Mouse (Mus musculus) MEL (cell line): ENCODE measurements around the gene Grm7. TPM values are rescaled to one million over a fixed set of nuclear protein-coding genes. Genes with fewer than 3 reads are reported as not detected.

Source experiments
- DNase-seq: peaks from one replicate; pipeline ENCODE4 v3.0.0; 2011; ENCODE audit warnings: low read depth, low spot score
- H3K27ac ChIP-seq: 2 replicates; pipeline ENCODE4 v1.5.1; 2012; ENCODE audit warnings: low read depth, mild to moderate bottlenecking, control low read depth, low read length, moderate library complexity; ENCODE audit not compliant: control insufficient read depth
- H3K27me3 ChIP-seq, 2 experiments: fragments of 150-350 bp in 1 of 2; sonication (generic) in 1 of 2; 2 replicates each; pipeline ENCODE4 v1.6.1; 2012; ENCODE audit warnings: low read length in 2 of 2, mild to moderate bottlenecking in 2 of 2, improper control_type of control experiment in 1 of 2, moderate library complexity in 1 of 2; ENCODE audit not compliant: insufficient read depth in 2 of 2, control insufficient read depth in 1 of 2
- H3K36me3 ChIP-seq, 2 experiments: 2 replicates each; pipeline ENCODE4 v1.6.1; 2012 to 2014; ENCODE audit warnings: low read length in 2 of 2, improper control_type of control experiment in 1 of 2, inconsistent platforms in 1 of 2, mild to moderate bottlenecking in 1 of 2; ENCODE audit not compliant: insufficient read depth in 2 of 2, control insufficient read depth in 1 of 2
- H3K4me1 ChIP-seq, 2 experiments: fragments of 150-350 bp in 1 of 2; sonication (generic) in 1 of 2; 2 replicates each; pipeline ENCODE4 v1.6.1; 2012; ENCODE audit warnings: low read length in 2 of 2, improper control_type of control experiment in 1 of 2, mild to moderate bottlenecking in 1 of 2; ENCODE audit not compliant: insufficient read depth in 2 of 2, control insufficient read depth in 1 of 2
- H3K4me3 ChIP-seq, 2 experiments: fragments of 150-350 bp in 1 of 2; sonication (generic) in 1 of 2; 2 replicates each; pipeline ENCODE4 v1.5.1; 2012; ENCODE audit warnings: low read depth in 2 of 2, low read length in 2 of 2, mild to moderate bottlenecking in 2 of 2, moderate library complexity in 2 of 2, control low read depth in 1 of 2, improper control_type of control experiment in 1 of 2; ENCODE audit not compliant: control insufficient read depth in 1 of 2, insufficient read depth in 1 of 2
- H3K79me2 ChIP-seq: 2 replicates; pipeline ENCODE4 v1.6.1; 2012; ENCODE audit warnings: mild to moderate bottlenecking, low read length, moderate library complexity; ENCODE audit not compliant: control insufficient read depth, poor library complexity, insufficient read depth
- H3K9ac ChIP-seq: 2 replicates; pipeline ENCODE4 v1.6.1; 2012; ENCODE audit warnings: low read depth, mild to moderate bottlenecking, control low read depth, low read length, moderate library complexity; ENCODE audit not compliant: control insufficient read depth, poor library complexity, severe bottlenecking
- H3K9me3 ChIP-seq: fragments of 150-350 bp; sonication (generic); replicated peaks from 2 replicates; pipeline ENCODE4 v1.6.1; 2012; ENCODE audit warnings: mild to moderate bottlenecking, low read length, improper control_type of control experiment, moderate library complexity; ENCODE audit not compliant: insufficient read depth
- E2F4 ChIP-seq: IDR thresholded peaks from 2 replicates; pipeline ENCODE4 v1.6.1; 2011; ENCODE audit warnings: low read depth, low read length, improper control_type of control experiment, borderline replicate concordance
- ELF1 ChIP-seq: IDR thresholded peaks from 2 replicates; pipeline ENCODE4 v1.6.1; 2014; ENCODE audit warnings: low read depth, mild to moderate bottlenecking, inconsistent platforms, low read length, improper control_type of control experiment, moderate library complexity
- GABPA ChIP-seq: IDR thresholded peaks from 2 replicates; pipeline ENCODE4 v1.6.1; 2012; ENCODE audit warnings: low read depth, mild to moderate bottlenecking, inconsistent platforms, low read length, improper control_type of control experiment, moderate library complexity
- HCFC1 ChIP-seq: IDR thresholded peaks from 2 replicates; pipeline ENCODE4 v1.6.1; 2012; ENCODE audit warnings: low read depth, mild to moderate bottlenecking, inconsistent platforms, low read length, improper control_type of control experiment, moderate library complexity
- JUND ChIP-seq: IDR thresholded peaks from 2 replicates; pipeline ENCODE4 v1.6.1; 2011; ENCODE audit warnings: low read depth, mild to moderate bottlenecking, improper control_type of control experiment, low read length
- KAT2A ChIP-seq: conservative IDR thresholded peaks from 2 replicates; pipeline ENCODE4 v1.6.1; 2012; ENCODE audit warnings: low read depth, low read length, improper control_type of control experiment, inconsistent platforms
- MAFK ChIP-seq: IDR thresholded peaks from 2 replicates; pipeline ENCODE4 v1.6.1; 2011; ENCODE audit warnings: low read depth, mild to moderate bottlenecking, low read length, improper control_type of control experiment, borderline replicate concordance
- MAZ ChIP-seq: IDR thresholded peaks from 2 replicates; pipeline ENCODE4 v1.6.1; 2012; ENCODE audit warnings: low read depth, mild to moderate bottlenecking, inconsistent platforms, low read length, improper control_type of control experiment
- MEF2A ChIP-seq: IDR thresholded peaks from 2 replicates; pipeline ENCODE4 v1.6.1; 2014; ENCODE audit warnings: low read depth, mild to moderate bottlenecking, inconsistent platforms, low read length, improper control_type of control experiment; ENCODE audit not compliant: poor library complexity, insufficient replicate concordance, severe bottlenecking; ENCODE audit errors: extremely low read depth
- MXI1 ChIP-seq: IDR thresholded peaks from 2 replicates; pipeline ENCODE4 v1.6.1; 2011; ENCODE audit warnings: mild to moderate bottlenecking, low read depth, low read length, improper control_type of control experiment
- NRF1 ChIP-seq: IDR thresholded peaks from 2 replicates; pipeline ENCODE4 v1.6.1; 2014; ENCODE audit warnings: low read depth, mild to moderate bottlenecking, inconsistent platforms, low read length, improper control_type of control experiment, moderate library complexity; ENCODE audit not compliant: poor library complexity, insufficient read depth, severe bottlenecking
- POLR2AphosphoS2 ChIP-seq: IDR thresholded peaks from 2 replicates; pipeline ENCODE4 v1.6.1; 2011; ENCODE audit warnings: low read length, improper control_type of control experiment
- POLR2AphosphoS5 ChIP-seq: IDR thresholded peaks from 2 replicates; pipeline ENCODE4 v1.6.1; 2012; ENCODE audit warnings: low read depth, borderline replicate concordance, mild to moderate bottlenecking, inconsistent platforms, low read length, moderate library complexity, mixed read lengths
- SIN3A ChIP-seq: IDR thresholded peaks from 2 replicates; pipeline ENCODE4 v1.6.1; 2012; ENCODE audit warnings: low read length, improper control_type of control experiment, inconsistent platforms
- TBP ChIP-seq: IDR thresholded peaks from 2 replicates; pipeline ENCODE4 v1.8.0; 2011; ENCODE audit warnings: low read depth, low read length, improper control_type of control experiment
- TCF12 ChIP-seq: IDR thresholded peaks from 2 replicates; pipeline ENCODE4 v1.6.1; 2014; ENCODE audit warnings: low read depth, mild to moderate bottlenecking, inconsistent platforms, low read length, improper control_type of control experiment, moderate library complexity
- UBTF ChIP-seq: IDR thresholded peaks from 2 replicates; pipeline ENCODE4 v1.6.1; 2012; ENCODE audit warnings: low read depth, mild to moderate bottlenecking, inconsistent platforms, low read length, improper control_type of control experiment, moderate library complexity, borderline replicate concordance; ENCODE audit not compliant: insufficient read depth
- USF2 ChIP-seq, 2 experiments: IDR thresholded peaks; 2 replicates each; pipeline ENCODE4 v1.6.1; 2011 to 2012; ENCODE audit warnings: improper control_type of control experiment in 2 of 2, low read length in 2 of 2, borderline replicate concordance in 1 of 2, inconsistent platforms in 1 of 2, low read depth in 1 of 2, mild to moderate bottlenecking in 1 of 2; ENCODE audit not compliant: insufficient read depth in 1 of 2
- ZC3H11A ChIP-seq: IDR thresholded peaks from 2 replicates; pipeline ENCODE4 v1.6.1; 2012; ENCODE audit warnings: low read depth, mild to moderate bottlenecking, inconsistent platforms, low read length, improper control_type of control experiment
- ZMIZ1 ChIP-seq: IDR thresholded peaks from 2 replicates; pipeline ENCODE4 v1.6.1; 2012; ENCODE audit warnings: low read depth, mild to moderate bottlenecking, inconsistent platforms, low read length, improper control_type of control experiment, moderate library complexity
- ZNF384 ChIP-seq: IDR thresholded peaks from 2 replicates; pipeline ENCODE4 v1.6.1; 2012; ENCODE audit warnings: low read depth, mild to moderate bottlenecking, inconsistent platforms, low read length, improper control_type of control experiment
- polyA plus RNA-seq, 2 experiments: library from polyadenylated mRNA; stranded (reverse) in 1 of 2; unstranded in 1 of 2; fragments of >175 nt in 1 of 2; fragments of >200 nt in 1 of 2; gene quantifications; 2 replicates each; pipeline versions ENCODE4 v1.2.1 to v1.2.4; 2012; ENCODE audit warnings: low replicate concordance in 2 of 2, low read depth in 1 of 2; ENCODE audit not compliant: insufficient read length in 2 of 2, insufficient read depth in 1 of 2, missing spikeins in 1 of 2
- total RNA-seq: library from RNA; depleted of rRNA; stranded (reverse); fragments of 300-350 nt; gene quantifications from 2 replicates; pipeline ENCODE4 v1.2.3, GENCODE M21; 2012

Gene Grm7
- total and polyA plus RNA-seq, 3 experiments: not detected

DNA sequence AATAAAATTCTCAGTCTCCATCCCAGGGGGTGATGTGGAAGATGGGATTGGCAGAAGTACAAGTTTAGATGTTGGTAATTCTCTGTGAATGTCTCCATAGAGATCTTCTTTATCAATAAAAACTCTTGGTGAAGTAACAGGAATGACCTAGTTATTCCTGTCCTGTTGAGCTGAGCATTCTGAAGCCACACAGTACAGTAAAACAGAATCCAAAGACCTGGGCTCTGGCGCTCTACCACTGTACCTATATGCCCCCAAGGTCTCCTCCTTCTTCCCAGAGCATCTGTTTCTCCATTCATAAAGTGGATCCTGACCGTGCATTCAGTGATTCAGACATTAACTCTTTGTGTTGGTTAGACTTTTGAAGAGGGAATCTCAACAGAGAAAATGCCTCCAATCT lies 735.3 kb downstream of the Grm7 start:
- H3K9ac ChIP-seq: no peak overlapping the region
- TF ChIP-seq MAFK (no peak), ELF1 (no peak), ZC3H11A (no peak), MAZ (no peak), GABPA (no peak), MXI1 (no peak), E2F4 (no peak), ZMIZ1 (no peak), TCF12 (no peak), ZNF384 (no peak), NRF1 (no peak), POLR2AphosphoS2 (no peak), MEF2A (no peak), USF2 (IDR thresholded peaks at IDR 0.05; ENCODE audit: borderline replicate concordance in 1 of 2, insufficient read depth in 1 of 2, low read depth in 1 of 2, low read length in 2 of 2) (no peak), TBP (no peak)
- H3K27ac ChIP-seq: no peak overlapping the region
- no peaks in the 10 kb centered on the region for H3K4me1 ChIP-seq
- no peaks in the 10 kb centered on the region for H3K79me2 ChIP-seq
- DNase-seq: no peak
- H3K27me3 ChIP-seq: no peaks in the 10 kb centered on the region
- no peak overlapping the region for H3K4me3 ChIP-seq
- no peaks in the 10 kb centered on the region for H3K9me3 ChIP-seq
- H3K36me3 ChIP-seq: no peaks in the 10 kb centered on the region

- Histone ChIP-seq H3K36me3 (no peaks in the 10 kb centered on the region), H3K9me3 (no peaks in the 10 kb centered on the region), H3K27ac (no peak overlapping the region), H3K4me1 (no peaks in the 10 kb centered on the region), H3K79me2 (no peaks in the 10 kb centered on the region), H3K4me3 (no peak overlapping the region), H3K9ac (no peak overlapping the region), H3K27me3 (no peaks in the 10 kb centered on the region)
- DNase-seq: no peak
- TF ChIP-seq HCFC1 (no peak), E2F4 (no peak), UBTF (no peak), KAT2A (no peak), JUND (no peak), MXI1 (no peak), NRF1 (no peak), ZNF384 (no peak), GABPA (no peak), USF2 (IDR thresholded peaks at IDR 0.05; ENCODE audit: borderline replicate concordance in 1 of 2, insufficient read depth in 1 of 2, low read depth in 1 of 2, low read length in 2 of 2) (no peak), SIN3A (no peak), POLR2AphosphoS5 (no peak)
Measured at GRCm38 (mm10) chr6:111408750-111409149, 763.4 kb downstream of the Grm7 start.
